12 mouse cellular contexts compared by ENCODE assay signal in genomic region chr10:67897281-67897680, GRCm38 (mm10). TPM values are rescaled to one million over a fixed set of nuclear protein-coding genes. Genes with fewer than 3 reads are reported as not detected.
"Had no signal": no experiment of that assay in that cellular context is flagged by ENCODE, and none has a peak within 500 bp of the region (broad histone marks: within the 10 kb centered on the region; RNA-seq: fewer than 3 reads in every experiment).

No protein-coding gene starts in this region.

- DNase-seq: kidney, adult 9 months; kidney, postnatal 36 days; retina, postnatal 1 day; right cerebral cortex, postnatal 25 days; thymus, postnatal 36 days had no signal

- H3K27ac ChIP-seq: kidney, postnatal 0 days; limb, embryonic 15.5 days; liver, embryonic 12.5 days; lung, embryonic 15.5 days; midbrain, embryonic 12.5 days; neural tube, embryonic 13.5 days had no signal

- H3K4me1 ChIP-seq: limb, embryonic 15.5 days; liver, embryonic 12.5 days; lung, embryonic 15.5 days had no signal

- H3K4me3 ChIP-seq: limb, embryonic 15.5 days; liver, embryonic 12.5 days; lung, embryonic 15.5 days; midbrain, embryonic 12.5 days; neural tube, embryonic 13.5 days had no signal

RNA-seq across cellular contexts. Expression of gene Zfp365, which starts 15.2 kb away (rescaled TPM):
- polyA plus RNA-seq: liver, embryonic 16.5 days had no signal
